Mouse (Mus musculus) brown adipose tissue, adult 24 weeks (tissue): ENCODE data around the gene Atp5mpl. TPM values are rescaled to one million over a fixed set of nuclear protein-coding genes. Genes with fewer than 3 reads are reported as not detected.
"Not testable (repeated sequence)": the region's sequence is repeated elsewhere in the genome, so short reads cannot be mapped to it uniquely, and the experiment has no call there.

Experiments
- H3K27ac ChIP-seq: fragments of 200-500 bp; replicated peaks from 2 replicates; pipeline ENCODE4 v1.5.1; 2012; ENCODE audit warnings: low read depth, mild to moderate bottlenecking, low read length
- H3K4me1 ChIP-seq: fragments of 200-500 bp; 2 replicates; pipeline ENCODE4 v1.6.1; 2012; ENCODE audit warnings: low read length, mixed read lengths; ENCODE audit not compliant: control insufficient read depth, insufficient read depth, insufficient read length
- H3K4me3 ChIP-seq: fragments of 200-500 bp; 2 replicates; pipeline ENCODE4 v1.5.1; 2012; ENCODE audit warnings: low read depth, mild to moderate bottlenecking, low read length, moderate library complexity; ENCODE audit not compliant: insufficient read depth
- polyA plus RNA-seq: library from polyadenylated mRNA; stranded (reverse); fragments of >200 nt; gene quantifications from 2 replicates; pipeline ENCODE4 v1.2.4, GENCODE M21; 2012; ENCODE audit not compliant: missing spikeins, insufficient read depth, insufficient read length

The Atp5mpl gene
- polyA plus RNA-seq, 1 experiment: 2,071 TPM

DNA sequence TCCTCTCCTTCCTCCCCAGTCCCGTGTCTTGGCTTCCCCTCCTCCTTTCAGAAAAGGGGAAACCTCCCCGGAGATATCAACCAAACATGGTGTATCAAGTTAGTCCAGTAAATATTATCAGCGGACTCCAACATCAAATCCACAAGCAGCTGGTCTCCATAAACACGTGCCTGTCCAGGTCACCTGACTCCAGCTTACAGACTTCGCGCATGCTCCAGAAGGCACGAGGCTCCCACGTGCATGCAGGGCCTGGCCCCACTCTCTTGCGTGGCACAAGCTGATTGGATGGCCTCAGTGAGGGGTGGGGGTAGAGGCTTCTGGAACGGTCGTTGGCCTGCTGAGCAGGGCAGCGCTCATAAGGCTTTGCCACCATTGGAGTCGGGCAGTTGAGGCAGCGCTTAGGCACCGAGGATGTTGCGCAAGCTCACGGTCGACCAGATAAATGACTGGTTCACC is 4.5 kb upstream of the Atp5mpl start, which contains the start of gene Tdrd9:
Gene Tdrd9, plus strand, starts transcription at position 329 of the 456 bp plus-strand sequence.
- Histone ChIP-seq H3K4me3 (no peak within 1 kb of the TSS), H3K4me1 (no peaks in the 10 kb centered on the region), H3K27ac (no peak within 1 kb of the TSS)

- no peak overlapping the region for H3K27ac ChIP-seq
- H3K4me3 ChIP-seq: no peak overlapping the region
- peaks cover 1% of the 10 kb centered on the region; the same call in 1 of the 2 replicates for H3K4me1 ChIP-seq
Observed at GRCm38 (mm10) chr12:111970085-111970484, 3.3 kb upstream of the Atp5mpl start.

GRCm38 (mm10) chr12:111963339-111963738 is 3.4 kb downstream of the Atp5mpl start:
- H3K4me3 ChIP-seq: no peak overlapping the region
- H3K4me1 ChIP-seq: peaks cover 5% of the 10 kb centered on the region; the same call in 1 of the 2 replicates
- no peak overlapping the region for H3K27ac ChIP-seq

GRCm38 (mm10) chr12:111958101-111958865 is 8.5 kb downstream of the Atp5mpl start:
- Histone ChIP-seq H3K27ac (no peak overlapping the region), H3K4me1 (no peaks in the 10 kb centered on the region), H3K4me3 (no peak overlapping the region)

DNA sequence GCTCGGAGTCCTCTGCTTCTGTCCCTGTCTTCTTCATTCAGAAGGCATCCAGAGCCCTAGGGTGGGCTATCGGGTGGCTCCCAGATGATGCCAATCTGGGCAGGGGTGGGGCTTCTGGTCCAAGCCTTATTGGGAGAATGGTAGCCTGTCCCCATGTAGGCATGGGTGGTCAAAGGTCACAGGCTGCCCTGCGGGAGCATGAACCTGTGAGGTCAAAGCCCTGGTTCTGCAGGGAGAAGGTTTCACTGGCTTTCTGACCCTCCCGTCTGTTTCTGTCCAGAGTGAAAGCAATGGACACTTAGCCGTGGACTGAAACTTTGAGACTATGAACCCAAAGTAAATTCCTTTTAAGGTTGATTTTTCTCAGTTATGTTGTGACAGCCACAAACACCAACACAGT is 10.6 kb downstream of the Atp5mpl start:
- H3K4me3 ChIP-seq: no peak overlapping the region
- H3K27ac ChIP-seq: no peak overlapping the region
- H3K4me1 ChIP-seq: no peaks in the 10 kb centered on the region

- no peak overlapping the region for H3K27ac ChIP-seq
- H3K4me3 ChIP-seq: no peak overlapping the region
- H3K4me1 ChIP-seq: no peaks in the 10 kb centered on the region
Observed at GRCm38 (mm10) chr12:111951701-111952100, 15.1 kb downstream of the Atp5mpl start.

DNA sequence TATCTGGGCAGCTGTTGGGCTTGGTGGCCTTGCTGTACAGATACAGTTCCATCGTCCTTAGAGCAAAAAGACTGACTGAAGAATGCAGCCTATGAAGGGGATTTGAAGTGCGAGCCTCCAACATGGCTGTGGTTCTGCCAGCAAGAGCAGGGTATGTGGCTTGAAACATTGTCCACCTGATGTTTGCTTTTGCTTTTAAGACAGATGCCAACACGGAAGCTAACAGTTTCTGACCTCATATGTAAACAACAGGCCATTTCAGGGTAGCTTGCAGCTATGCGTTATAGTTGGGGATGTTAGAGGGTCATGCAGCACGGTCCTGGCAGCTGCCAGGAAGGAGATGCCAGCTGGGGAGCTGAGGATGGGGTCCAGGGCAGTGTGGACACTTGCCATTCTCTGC is 16.3 kb downstream of the Atp5mpl start:
- peaks cover under 1% of the 10 kb centered on the region; the same call in 1 of the 2 replicates for H3K4me1 ChIP-seq
- H3K27ac ChIP-seq: no peak overlapping the region
- H3K4me3 ChIP-seq: no peak overlapping the region

- no peak overlapping the region for H3K4me3 ChIP-seq
Observed at GRCm38 (mm10) chr12:111946716-111947115, 20.1 kb downstream of the Atp5mpl start.

DNA sequence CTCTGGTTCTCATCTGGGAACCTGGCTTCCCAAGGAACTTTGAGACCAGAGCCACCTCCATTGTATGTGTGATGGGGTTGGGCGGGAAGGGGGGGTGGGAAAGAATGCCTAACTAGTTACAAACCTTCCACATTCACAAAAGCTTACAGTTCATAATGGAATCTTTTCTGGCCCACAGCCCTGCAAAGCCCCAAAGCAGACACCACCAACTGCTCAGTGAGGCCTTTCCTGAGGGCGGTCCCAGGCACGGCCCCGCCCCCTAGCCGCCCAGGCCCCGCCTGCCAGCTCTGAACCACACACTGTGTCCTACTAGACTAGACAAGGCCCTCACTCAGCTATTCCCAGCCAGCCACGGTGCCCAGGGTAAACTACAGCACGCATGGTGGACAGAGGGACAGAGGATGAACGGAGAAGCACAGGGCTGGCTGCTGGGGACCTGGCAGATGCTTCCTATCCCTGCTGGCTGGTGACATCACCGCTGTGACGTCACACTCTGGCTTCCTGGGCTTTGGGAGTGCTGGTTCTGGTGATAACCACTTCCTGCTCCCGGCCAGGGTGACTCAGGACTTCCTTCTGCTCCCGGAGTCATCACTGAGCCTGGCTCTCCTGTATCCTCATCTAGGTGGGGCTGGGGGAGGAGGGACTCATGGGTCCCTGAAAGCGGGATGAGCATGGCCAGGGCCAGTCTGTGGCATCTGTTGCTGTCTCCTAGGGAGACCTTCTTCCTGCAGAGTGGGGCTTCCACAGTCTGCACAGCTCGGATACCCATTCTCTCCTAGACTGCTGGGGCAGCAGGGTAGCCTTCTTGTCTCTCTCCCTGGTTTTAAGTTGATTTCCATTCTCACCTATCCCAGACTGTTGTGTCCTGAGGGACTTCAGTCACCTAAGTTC is 20.8 kb downstream of the Atp5mpl start:
- H3K4me3 ChIP-seq: not testable (repeated sequence)
- peak overlapping the region; percentile 93 for H3K27ac ChIP-seq
- peaks cover 13% of the 10 kb centered on the region for H3K4me1 ChIP-seq

More at GRCm38 (mm10) chr12:111946716-111947115, 20.1 kb downstream of the Atp5mpl start:
- Histone ChIP-seq H3K27ac (peak overlapping the region; percentile 93), H3K4me1 (peaks cover 13% of the 10 kb centered on the region)

DNA sequence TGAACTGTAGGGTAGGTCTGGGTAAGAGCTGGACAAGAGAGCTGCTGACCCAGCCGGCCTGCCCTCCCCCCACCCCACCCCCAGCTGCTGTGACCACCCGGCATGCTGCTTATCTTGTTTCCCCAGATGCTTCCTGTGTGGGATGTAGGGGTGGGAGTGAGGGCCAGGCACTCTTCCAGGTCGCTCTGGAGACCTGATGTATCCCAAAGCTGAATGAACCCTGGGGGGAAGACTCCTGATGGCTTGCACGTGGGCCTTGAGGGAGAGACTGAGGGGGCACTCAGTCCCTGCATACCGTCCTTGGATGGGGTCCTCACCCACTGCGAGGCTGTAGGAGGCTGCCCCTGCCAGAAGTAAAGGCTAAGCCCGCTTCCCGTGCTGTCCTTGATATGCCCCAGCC is 21.7 kb downstream of the Atp5mpl start:
- Histone ChIP-seq H3K27ac (peak overlapping the region; percentile 97), H3K4me3 (no peak overlapping the region), H3K4me1 (peaks cover 13% of the 10 kb centered on the region)

GRCm38 (mm10) chr12:111944065-111944987 is 22.5 kb downstream of the Atp5mpl start:
- Histone ChIP-seq H3K4me3 (peak overlapping the region; percentile 35; the same call in 1 of the 2 replicates), H3K27ac (peak overlapping the region; percentile 97), H3K4me1 (peaks cover 13% of the 10 kb centered on the region)

DNA sequence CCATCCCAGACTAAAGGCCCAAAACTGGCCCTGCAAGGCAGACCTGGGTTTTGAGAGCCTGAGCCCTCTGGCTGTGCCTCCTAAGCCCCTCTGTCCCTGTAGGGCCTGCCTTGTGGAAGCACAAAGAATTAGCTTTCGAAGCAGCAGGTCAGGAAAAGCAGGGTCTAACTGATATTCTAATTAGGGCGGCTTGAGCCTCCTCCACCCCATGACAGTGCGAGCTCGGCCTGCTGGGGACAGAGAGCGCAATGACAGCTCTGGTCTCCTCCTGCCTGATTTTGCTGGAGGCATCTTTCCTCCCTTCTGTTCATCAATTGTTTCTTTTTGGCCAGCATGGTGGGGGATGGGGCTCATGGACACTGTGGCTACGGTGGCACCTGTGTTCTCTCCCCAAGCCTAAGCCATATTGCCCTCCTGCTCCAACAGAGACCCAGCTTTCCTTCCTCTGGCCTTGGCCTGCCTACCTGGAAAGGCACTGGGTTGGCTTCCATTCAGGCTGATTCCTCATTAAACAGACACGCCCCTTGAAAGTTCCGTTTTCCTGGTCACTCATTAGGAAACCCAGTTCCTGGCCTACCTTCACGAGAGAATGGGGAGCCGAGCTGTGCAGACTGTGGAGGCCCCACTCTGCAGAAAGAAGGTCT is 23.2 kb downstream of the Atp5mpl start:
- Histone ChIP-seq H3K4me1 (peaks cover 13% of the 10 kb centered on the region), H3K27ac (peak overlapping the region; percentile 97), H3K4me3 (peak overlapping the region; percentile 35; the same call in 1 of the 2 replicates)

GRCm38 (mm10) chr12:111938623-111939177 is 28.1 kb downstream of the Atp5mpl start:
- H3K27ac ChIP-seq: no peak overlapping the region
- H3K4me1 ChIP-seq: peaks cover 17% of the 10 kb centered on the region
- no peak overlapping the region for H3K4me3 ChIP-seq
